Mouse (Mus musculus): ENCODE data around the gene Mmaa.

The Mmaa gene

GRCm38 (mm10) chr8:79288681-79289080 is 6.1 kb downstream of the Mmaa start:
- no peak for DNase-seq (ENCODE audit: low spot score in 2 of 2)

GRCm38 (mm10) chr8:79288250-79288649 is 6.5 kb downstream of the Mmaa start:
- DNase-seq (ENCODE audit: low spot score in 2 of 2), result no peak

GRCm38 (mm10) chr8:79286424-79286823 is 8.3 kb downstream of the Mmaa start:
- no peak for DNase-seq (ENCODE audit: low spot score in 2 of 2)

DNA sequence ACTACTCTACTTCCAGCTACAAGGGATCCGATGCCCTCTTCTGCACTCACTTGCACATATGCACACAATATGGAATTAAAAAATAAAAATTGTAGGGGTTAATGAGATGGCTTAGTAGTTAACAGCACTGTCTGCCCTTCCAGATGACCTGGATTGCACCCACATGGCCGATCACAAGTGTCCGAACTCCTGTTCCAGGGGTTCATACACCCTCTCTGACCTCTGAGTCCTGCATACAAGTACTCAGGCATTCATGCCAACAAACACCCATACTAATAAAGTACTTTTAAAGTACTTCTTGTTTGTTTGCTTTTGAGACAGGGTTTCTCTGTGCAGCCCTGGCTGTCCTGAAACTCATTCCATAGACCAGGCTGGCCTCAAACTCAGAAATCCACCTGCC is 10.1 kb downstream of the Mmaa start:
- DNase-seq (ENCODE audit: low spot score in 2 of 2), result no peak

DNA sequence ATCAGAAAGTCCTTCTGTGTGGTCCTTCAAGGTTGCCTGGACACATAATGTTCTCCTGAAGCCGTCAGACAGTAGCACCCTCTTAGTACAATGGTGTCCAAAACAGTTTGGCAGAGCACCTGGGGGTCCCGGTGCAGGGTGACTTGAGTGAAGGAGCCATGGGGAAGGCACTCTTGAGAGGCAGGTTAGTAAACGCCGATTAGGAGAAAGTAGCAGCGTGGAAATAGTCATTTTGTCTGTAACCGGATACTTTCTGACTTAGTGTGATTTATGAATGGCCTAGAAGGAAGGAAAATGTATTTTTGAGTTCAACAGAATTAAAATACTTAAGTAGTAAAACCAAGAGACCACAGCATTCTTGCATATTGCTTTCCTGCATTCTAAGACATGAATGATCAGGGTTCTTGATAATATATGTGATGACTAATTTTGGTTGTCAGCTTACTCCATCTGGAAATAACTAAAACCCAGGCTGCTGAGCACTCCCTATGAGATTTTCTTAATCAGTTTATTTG is 13.3 kb downstream of the Mmaa start:
- no peak for DNase-seq (ENCODE audit: low spot score in 2 of 2)

- no peak for DNase-seq (ENCODE audit: low spot score in 2 of 2)
These were observed 17.4 kb downstream of the Mmaa start for GRCm38 (mm10) chr8:79277264-79277870.

DNA sequence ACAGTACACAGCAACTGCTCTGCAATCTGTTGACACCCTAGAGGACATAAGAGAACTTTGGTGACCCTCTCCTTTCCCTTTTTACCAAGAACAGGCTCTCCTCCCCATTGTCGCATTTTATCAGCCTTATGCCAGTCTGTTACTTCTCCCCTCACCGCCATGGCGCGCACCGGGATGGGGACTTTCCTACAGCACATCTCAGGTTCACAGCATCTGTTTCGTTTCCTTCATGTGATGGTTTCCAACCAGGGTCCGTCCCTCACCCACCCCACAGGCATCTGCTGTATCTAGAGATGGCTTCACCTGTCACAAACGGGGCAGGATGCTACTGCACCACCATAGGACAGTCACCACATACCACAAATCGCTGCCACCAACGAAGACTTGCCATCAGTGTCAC is 19.8 kb downstream of the Mmaa start:
- no peak for DNase-seq (ENCODE audit: low spot score in 2 of 2)

DNA sequence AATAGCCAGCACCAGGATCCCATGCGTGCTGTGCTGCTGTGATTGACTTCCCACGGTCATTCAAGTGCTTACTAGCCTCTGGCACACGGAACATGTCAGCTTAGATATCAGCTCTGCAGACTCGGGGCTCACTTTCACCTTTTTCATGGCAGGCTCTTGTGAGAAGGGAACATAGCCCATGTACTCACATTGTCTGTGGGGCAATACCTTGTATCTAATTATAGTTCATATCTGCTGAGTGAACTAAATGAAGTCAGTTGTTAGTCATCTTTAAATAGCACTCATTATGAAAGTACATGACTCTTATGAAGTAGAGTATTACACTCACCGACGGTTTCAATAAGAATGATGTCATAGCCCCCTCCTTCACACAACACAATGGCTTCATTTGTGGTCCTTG is 21.0 kb downstream of the Mmaa start:
- no peak for DNase-seq (ENCODE audit: low spot score in 2 of 2)

- DNase-seq (ENCODE audit: low spot score in 2 of 2), result no peak
These were observed 22.1 kb downstream of the Mmaa start for GRCm38 (mm10) chr8:79272676-79273075.

- DNase-seq (ENCODE audit: low spot score in 2 of 2), result no peak
These were observed 25.8 kb downstream of the Mmaa start for GRCm38 (mm10) chr8:79268921-79269320.

- DNase-seq (ENCODE audit: low spot score in 2 of 2), result no peak
These were observed 32.8 kb downstream of the Mmaa start for GRCm38 (mm10) chr8:79261920-79262319.

DNA sequence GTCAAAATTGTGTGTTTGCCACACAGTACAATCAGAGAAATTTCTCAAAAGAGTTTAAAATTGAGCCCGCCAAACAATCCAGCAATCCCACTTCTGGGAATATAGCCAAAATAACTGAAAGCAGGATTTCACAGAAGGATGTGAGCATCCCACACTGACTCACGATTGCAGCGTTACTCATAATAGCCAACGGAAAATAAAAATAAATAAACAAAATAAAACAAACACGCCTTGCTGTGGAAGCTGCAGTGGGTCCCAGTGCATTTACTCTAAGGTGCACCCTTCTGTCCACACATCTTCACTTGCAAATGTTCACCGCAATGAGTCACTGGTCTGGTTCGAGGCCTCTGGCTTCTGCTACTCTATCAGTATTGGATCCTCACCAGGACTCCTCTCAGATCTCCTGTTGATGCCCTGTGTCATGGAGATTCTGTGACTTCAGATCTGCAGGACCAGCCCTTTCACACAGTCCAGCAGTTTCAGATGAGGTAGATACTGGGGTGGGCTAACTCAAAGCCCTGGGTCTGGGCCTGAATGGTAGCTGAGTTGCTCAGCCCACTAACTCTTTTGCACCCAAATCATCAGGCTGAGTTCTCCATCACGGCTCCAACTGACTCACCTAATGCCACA is 38.5 kb downstream of the Mmaa start:
- no peak for DNase-seq (ENCODE audit: low spot score in 2 of 2)

DNA sequence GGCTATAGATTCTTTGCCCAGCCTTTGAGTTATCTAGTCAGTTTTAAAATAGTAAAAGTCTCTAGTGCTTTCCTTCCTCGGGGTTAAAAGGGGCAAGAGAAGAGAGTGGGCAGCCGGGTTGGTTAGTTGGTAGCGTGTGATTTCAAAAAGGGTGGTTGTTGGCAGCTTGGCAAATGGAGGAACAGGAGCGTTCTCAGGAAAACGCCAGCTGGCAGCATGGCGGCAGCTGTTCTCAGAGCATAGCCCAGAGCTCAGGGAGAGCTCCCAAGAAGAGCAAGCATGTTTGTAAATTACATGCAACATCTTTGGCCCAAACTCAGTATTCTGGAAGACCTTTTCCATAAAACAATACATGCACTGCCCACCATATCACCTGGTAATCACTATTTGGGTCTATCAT is 41.0 kb downstream of the Mmaa start:
- DNase-seq (ENCODE audit: low spot score in 2 of 2), result no peak

DNA sequence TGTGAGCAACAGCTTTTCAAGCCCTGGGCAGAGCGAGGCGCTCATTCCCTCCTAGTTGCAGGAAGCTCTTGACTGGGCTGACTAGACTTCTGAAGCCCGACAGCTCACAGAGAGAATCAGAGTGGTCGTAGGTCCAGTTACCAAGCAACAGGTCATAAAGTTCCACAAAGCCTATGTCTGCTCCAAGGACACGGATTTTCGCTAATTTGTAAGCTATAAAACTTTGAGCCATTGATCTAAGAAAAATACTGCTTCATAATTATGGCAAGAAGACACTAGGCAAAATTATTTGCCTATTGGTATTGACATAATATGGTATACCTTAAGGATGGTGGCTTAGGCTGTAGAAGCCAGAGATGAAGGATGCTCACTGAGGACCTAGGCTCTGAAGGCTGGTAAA is 46.3 kb downstream of the Mmaa start, which contains the start of gene 1700011L22Rik:
Gene 1700011L22Rik, minus strand, starts transcription at position 101 of the 400 bp plus-strand sequence.
- no peak for DNase-seq (ENCODE audit: low spot score in 2 of 2)

- DNase-seq (ENCODE audit: low spot score in 2 of 2), result no peak
These were observed 51.3 kb downstream of the Mmaa start for GRCm38 (mm10) chr8:79243422-79243821.

DNA sequence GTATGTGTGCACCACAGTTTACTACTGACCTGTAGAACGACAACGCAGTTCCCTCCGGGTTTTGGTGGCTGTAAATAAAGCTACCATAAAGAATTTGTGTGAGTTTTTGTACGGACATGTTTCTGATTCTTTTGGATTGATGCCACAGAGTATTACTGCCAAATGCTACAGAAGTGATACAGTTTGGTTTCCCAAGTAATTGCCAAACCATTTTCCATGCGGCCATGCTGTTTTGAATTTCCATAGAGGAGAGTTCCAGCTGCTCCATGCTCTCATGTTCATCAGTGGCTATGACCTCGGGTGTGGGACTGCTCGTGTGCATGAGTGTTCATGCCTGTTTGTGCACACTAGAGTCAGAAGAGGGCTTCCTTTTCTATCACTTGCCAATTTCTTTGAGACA is 54.7 kb downstream of the Mmaa start:
- no peak for DNase-seq (ENCODE audit: low spot score in 2 of 2)

DNA sequence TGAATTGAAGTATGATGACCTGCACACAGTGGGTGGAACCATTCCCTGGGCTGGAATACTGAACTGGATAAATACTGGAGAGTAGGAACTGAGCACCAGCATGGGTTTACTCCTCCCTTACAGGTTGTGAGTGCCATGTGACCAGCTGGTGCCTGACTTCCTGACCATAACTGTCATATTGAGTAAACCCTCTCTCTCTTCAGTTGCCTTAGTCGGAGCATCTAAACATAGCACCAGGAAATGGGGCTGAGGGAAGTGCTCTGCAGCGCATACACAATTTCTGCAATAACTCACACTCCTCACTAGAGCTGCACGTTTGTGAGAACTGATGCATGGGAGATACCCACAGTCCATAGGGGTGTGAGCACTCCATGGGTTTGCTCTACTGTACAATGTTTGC is 55.4 kb downstream of the Mmaa start:
- no peak for DNase-seq (ENCODE audit: low spot score in 2 of 2)

- DNase-seq (ENCODE audit: low spot score in 2 of 2), result no peak
These were observed 65.4 kb downstream of the Mmaa start for GRCm38 (mm10) chr8:79229266-79229888.

DNA sequence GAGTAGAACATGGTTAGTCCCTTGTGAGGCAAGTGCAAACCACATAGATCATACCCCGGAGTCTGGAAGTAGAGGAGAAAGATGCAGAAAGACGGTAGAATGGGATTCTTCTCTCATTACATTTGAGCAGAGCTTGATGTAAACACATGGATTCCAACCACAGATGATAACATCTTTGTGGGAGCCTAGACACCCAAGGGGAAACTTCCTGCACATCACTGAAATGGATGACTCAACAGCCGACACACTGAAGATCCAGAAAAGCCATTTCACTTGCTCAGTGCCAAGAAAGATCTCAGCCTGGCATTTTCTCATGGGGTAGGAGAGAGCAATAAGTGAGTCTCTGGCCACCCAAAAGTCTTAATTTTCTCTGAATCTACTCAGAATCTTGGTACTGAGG is 66.8 kb downstream of the Mmaa start:
- no peak for DNase-seq (ENCODE audit: low spot score in 2 of 2)

GRCm38 (mm10) chr8:79227194-79227593 is 67.5 kb downstream of the Mmaa start:
- no peak for DNase-seq (ENCODE audit: low spot score in 2 of 2)

GRCm38 (mm10) chr8:79226046-79226445 is 68.7 kb downstream of the Mmaa start:
- DNase-seq (ENCODE audit: low spot score in 2 of 2), result no peak

- no peak for DNase-seq (ENCODE audit: low spot score in 2 of 2)
These were observed 69.2 kb downstream of the Mmaa start for GRCm38 (mm10) chr8:79225586-79225985.

- DNase-seq (ENCODE audit: low spot score in 2 of 2), result no peak
These were observed 70.4 kb downstream of the Mmaa start for GRCm38 (mm10) chr8:79224363-79224762.
